Mouse (Mus musculus): Measurements from ENCODE around the gene Sh3rf1.

- no peak for TF ChIP-seq POLR2A (IDR thresholded peaks at IDR 0.05; ENCODE audit: borderline replicate concordance, insufficient read depth, low read length)
- no peak for TF ChIP-seq CTCF (IDR thresholded peaks at IDR 0.05; ENCODE audit: borderline replicate concordance, insufficient read depth, low read depth, low read length)
Measured at GRCm38 (mm10) chr8:61397139-61397538, 173.5 kb downstream of the Sh3rf1 start.
